Mouse (Mus musculus): ENCODE measurements around the gene Lrrc38.
A peak's percentile ranks its signal among the peaks of the same experiment; 100 is the strongest.

The Lrrc38 gene

DNA sequence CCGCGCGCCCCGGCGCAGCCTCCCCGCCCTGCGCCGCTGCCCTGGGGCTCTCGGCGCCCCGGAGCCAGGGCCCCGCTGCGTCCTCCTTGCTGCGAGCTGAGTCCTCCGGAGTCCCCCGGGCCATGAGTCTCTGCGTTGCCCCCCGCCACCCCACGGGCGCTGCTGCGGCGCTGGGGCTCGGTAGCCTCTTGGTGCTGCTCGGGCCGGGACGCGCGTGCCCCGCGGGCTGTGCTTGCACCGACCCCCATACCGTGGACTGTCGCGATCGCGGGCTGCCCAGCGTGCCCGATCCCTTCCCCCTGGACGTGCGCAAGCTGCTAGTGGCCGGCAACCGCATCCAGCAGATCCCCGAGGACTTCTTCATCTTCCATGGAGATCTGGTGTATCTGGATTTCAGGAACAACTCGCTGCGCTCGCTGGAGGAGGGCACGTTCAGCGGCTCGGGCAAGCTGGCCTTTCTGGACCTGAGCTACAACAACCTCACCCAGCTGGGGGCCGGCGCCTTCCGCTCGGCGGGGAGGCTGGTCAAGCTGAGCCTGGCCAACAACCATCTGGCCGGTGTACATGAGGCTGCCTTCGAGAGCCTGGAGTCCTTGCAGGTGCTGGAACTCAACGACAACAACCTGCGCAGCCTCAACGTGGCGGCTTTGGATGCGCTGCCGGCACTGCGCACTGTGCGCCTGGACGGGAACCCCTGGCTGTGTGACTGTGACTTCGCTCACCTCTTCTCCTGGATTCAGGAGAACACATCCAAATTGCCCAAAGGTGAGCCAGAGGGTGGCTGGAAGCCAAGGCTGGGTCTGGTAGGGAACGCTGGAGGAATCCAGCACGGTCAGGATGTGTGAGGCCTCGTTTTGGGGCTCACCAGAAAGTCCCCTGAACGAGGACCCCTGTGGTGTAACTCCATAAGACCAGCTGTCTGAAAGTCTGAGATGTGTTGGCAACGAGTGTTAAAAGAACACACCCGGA is 774 bp downstream of the Lrrc38 start:
- DNase-seq (ENCODE audit: low read depth, low spot score): no peak

DNA sequence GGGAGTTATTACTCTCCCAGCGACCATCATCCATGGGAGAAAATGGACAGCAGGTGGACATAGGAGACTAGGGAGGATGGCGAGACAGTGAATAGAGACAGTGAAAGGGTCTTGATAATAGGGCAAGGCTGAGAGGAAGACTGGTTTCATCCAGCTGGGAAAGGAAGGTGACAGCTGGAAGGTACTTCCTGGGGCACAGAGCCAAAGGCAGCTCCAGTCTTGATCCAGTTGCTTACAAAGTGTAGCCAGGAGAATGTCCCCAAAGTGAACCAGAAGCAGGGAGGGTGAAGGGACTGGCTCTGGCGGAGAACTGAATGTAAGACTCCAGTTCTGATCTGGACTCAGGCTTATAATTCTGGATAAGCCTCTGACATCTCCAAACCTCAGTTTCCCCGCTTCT is 2.7 kb downstream of the Lrrc38 start:
- no peak for DNase-seq (ENCODE audit: low read depth, low spot score)

DNA sequence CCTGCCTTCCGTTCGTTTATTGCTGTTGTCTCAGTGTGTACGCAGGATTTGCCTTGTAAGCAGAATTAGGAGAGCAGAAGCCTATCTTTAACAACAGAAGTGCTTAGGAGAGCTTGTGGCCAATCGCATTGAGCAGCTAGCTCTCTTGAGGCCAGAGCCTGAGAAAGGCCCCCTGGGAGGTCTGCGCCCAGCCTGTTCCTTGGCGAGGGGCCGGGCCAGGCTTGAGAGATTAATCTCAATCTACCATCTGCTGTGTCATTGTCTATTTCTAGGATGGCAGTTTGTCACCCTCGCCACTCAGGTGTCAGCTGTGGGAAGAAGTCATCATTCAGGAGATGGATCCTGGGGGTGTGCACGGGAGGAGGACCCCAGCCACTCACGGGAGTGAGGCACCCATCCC is 12.0 kb downstream of the Lrrc38 start:
- DNase-seq (ENCODE audit: low read depth, low spot score): no peak

DNA sequence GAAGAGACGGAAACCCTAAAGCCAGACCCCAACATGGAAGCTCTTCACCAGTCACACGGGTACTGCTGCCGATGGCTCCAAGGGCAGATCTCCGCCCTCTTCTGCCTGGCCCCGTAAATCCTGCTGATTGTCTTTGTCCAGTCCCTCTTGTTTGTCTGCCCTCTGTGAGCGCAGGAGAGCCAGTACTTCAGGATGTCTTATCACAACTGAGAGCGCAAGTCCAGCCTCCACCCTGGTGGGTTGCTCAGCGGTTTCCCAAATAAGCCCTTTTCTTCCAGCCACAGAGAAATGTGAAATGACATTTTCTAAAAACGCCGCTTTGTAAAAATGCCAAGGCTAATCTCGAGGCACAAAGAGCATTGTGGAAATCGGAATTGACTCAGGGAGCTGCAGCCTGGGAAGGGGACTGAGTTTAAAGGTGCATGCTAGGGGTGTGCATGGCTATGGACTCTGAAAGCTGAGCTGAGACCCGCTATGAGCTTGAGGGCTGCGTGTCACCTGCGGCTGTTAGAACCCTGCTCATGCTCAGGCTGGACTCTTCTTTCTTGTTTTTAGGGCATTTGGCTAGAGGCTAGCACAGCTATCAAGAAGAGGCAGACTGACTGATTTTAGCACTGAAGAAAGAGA is 17.0 kb downstream of the Lrrc38 start:
- no peak for DNase-seq (ENCODE audit: low read depth, low spot score)

DNA sequence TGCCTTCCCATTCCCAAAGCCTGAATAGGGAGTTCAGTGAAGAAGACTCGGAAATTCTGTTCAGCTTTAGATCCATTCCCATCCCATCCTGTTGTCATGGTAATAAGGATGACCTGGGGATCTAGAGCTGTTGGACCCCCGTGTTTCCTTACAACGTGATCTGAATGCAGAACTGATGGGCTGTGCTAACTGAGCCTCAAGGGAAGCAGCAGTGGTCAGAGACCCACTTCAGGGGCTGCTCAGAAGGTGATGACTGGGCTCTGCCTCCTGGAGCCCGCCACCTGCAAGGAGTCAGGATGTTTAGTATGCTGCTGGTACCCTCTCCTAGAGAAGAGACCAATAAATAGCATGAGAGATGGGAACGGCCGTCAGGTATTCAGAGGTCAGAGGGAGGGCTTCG is 29.9 kb downstream of the Lrrc38 start:
- no peak for DNase-seq (ENCODE audit: low read depth, low spot score)

DNA sequence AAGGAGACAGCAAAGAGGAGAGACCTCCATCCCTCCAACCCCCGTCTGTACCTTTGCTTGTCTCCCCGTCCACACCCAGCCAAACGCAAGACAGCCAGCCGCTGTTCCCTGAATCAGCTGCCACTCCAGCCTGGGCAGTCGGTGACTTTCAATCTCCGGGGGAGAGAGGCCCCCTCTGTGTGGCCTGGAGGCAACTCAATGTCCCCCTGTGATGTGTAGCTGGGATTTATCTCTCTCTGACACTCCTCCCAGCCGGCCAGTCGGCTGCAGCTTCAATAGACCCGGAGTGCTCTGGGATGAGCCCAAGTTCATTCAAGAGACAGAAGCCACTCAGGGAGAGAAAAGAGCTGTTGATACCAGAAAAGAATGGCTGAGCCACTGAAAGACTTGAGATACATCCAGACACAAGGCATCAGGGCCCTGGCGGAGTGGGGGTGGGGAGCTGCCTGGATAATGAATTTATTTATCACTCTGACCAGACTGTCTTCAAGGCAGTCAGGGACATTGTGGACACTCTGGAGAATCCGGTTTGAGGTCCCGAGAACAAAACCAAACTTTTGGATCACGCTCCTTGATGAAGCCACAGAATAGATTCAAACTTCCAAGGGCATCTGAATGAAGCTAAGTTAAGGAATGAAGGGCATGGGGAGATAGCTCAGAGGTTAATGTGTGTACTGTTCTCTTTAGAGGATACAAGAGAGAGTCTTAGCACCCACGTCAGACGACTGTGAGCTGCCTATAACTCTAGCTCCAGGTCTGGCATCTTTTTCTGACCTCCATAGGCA is 30.6 kb downstream of the Lrrc38 start:
- no peak for DNase-seq (ENCODE audit: low read depth, low spot score)

DNA sequence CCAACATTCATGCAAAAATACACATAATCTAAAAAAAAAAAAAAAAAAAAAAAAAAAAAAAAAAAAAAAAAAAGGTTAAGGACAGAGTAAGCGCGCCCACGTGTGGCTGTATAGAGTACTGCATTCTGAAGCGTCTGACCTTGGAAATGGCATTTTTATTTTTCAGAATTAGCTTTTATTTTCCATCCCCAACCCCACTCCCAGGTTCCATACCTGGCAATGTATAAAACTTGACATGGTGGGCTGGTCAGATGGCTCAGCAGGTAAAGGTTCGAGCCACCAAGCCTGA is 31.1 kb downstream of the Lrrc38 start:
- no peak for DNase-seq (ENCODE audit: low read depth, low spot score)

DNA sequence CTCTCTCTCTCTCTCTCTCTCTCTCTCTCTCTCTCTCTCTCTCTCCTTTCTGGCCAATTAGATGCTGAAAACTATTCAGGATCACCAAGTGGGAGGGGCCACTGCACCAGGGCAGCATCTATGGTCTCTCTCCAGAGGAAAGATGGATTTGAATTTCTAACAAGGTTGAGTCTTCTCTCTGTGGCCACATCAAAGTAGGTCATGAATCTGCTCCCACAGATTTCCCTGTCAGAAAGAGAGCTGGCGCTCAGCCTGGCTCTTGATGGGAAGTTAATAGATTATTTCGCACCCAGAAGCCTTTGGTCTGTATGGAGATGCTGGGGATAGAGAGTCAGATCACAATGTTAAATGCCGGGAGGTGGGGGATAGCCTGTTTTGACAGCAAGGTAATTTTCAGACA is 32.6 kb downstream of the Lrrc38 start:
- DNase-seq (ENCODE audit: low read depth, low spot score): no peak

DNA sequence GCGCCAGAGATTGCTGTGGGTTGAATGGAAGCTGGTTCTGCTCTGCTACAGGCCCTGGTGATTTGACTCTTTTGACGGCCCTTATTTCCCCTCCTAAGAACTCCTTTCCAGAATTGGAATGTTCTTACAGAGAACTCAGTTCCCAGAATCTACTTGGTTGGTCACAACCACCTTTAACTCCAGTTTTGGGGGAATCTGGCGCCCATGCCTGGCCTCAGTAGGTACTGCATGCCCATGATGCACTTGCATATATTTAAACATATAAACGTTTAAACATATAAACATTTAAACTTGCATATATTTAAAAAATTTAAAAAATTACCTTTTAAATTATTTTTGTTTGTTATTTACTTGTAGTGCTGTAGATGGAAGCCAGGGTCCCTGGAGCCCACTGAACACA is 34.1 kb downstream of the Lrrc38 start:
- DNase-seq (ENCODE audit: low read depth, low spot score): no peak

DNA sequence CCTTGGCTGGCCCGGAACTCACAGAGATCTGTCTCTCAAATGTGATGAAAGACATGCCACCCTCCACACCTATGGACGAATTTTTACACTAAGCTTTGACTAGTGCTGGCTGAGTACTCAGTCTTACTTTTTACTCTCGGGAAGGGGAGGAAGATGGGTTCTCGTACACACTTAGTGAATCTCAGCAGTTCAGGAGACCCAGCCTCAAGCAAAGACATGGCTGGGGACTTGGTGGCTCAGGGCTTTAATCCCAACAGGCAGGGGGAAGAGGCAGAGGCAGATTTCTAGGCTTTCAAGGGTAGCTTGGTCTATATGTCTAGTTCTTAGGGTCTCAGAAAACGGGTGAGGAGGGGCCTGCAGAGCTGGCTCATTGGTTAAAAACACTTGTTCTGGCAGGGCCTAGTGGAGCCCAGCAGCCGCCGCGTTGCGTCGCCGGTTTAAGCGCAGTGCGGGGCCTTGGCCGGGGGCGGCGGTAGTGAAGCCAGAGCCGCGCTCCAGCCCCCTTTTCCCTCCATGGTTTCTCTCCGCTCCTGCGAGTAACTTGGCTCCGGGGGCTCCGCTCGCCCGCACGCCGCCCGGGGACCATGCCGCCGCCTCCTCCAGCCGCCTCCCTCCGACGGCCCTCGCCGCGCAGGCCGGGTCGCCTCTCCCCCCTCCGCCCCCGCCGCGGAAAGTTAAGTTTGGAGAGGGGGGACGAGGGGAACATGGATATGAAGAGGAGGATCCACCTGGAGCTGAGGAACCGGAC is 39.6 kb downstream of the Lrrc38 start:
- peak; percentile 42 for DNase-seq (ENCODE audit: low read depth, low spot score)

DNA sequence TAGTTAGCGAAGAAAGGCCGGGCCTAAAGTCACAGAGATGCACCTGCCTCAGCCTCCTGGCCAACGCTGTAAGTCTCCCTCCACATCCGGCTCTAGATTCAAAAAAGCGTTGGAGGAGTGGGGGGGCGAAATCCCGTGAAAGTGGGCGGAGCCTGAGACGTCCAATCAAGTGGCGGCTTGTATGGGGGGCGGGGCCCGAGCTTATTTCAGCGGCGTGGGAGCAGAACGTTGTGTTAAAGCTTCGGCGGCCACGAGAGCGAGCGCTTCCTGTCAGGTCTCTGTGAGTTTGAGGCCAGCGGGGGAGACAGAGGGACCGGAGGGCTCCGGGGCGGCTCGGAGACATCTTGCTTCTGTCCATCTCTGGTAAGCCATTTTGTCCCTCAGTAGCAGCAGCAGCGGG is 44.6 kb downstream of the Lrrc38 start, which contains the start of gene Pramel1:
Gene Pramel1, plus strand, starts transcription at position 248 of the 400 bp plus-strand sequence.
- DNase-seq (ENCODE audit: low read depth, low spot score): peak; percentile 28

DNA sequence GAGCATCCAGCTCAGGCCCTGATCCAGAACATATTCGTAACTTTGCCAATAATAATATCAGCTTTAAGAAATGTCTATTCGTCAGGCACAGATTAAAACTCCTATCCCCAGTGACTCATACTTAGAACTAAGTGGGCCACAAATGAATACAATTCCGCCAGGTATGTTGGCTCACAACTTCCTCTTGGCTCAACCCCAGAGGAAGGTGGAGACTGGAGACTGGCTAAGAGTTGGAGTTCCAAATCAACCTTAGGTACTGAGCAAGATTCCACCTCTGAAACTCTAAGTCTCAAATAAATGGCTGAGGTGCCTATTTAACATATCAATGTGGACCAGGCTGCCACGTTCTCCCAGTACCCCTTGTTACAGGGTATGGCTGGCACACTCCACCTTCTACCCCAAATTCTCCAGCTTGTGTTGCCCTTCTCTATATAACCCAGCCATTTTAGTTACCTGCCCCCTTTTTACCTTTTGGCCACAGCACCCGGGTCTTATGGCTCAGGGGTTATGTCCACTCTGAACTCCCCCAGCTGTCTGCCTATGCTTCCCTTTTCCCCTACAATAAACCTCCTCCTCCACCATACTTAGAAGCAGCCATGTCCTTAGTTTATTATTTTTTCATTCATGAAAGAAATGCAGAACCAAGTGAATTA is 62.1 kb downstream of the Lrrc38 start:
- DNase-seq (ENCODE audit: low read depth, low spot score): no peak

DNA sequence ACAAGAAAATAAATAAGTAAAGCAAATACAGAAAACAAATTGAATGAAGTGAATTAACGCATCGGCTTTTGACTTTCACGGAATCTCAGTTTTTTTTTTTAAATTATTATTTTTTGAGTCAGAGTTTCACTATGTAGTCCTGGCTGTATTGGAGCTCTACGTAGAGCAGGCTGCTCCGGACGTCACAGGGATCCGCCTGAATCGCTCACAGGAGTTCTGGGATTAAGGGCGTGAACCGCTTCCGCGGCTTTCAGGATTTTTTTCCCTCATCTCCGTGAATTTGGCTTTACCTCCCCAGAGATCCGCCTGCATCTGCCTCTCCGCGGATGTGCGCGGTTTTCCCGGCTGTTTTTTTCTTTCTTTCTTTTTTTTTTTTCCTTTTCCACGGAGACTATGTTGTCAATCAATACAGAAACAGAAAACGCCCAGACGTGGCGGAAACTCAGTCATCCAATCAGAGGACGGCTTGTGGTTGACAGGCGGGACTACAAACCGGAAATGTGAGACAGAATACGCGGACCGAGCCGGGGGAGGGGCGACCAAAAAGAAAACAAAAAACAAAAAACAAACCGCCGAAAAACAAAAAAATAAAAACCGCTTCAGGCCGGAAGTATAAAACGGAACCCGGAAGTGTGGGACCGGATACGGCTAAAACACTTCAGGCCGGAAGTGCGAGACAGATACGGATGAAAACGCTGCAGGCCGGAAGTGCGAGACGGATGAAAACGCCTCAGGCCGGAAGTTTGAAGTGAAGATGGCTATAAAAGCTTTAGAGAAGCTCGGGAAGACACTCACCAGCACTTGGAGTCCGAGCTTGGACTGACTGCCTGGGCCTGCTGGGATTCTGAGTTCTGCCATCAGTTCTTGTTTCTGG is 62.9 kb downstream of the Lrrc38 start, which contains the start of gene Pramef8:
Gene Pramef8, plus strand, starts transcription at position 208 of the 874 bp plus-strand sequence.
- DNase-seq (ENCODE audit: low read depth, low spot score): peak; percentile 81

DNA sequence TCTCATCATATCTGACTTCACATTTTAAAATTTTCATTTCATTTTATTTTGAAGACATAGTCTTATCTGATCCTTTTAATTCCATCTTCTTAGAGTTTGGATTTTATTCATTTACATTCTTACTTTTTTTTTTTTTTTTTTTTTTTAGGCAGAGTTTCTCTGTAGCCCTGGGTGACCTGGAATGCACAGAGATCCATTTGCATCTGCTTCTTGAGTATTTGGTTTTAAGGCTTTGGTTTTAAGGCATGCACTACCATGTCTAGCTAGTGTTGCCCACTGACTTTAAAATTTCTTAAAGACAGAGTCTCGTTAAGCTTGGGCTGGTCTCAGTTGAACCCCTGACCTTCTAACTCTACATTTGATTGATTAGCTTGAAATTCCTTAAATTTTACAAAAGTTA is 64.1 kb downstream of the Lrrc38 start:
- no peak for DNase-seq (ENCODE audit: low read depth, low spot score)

DNA sequence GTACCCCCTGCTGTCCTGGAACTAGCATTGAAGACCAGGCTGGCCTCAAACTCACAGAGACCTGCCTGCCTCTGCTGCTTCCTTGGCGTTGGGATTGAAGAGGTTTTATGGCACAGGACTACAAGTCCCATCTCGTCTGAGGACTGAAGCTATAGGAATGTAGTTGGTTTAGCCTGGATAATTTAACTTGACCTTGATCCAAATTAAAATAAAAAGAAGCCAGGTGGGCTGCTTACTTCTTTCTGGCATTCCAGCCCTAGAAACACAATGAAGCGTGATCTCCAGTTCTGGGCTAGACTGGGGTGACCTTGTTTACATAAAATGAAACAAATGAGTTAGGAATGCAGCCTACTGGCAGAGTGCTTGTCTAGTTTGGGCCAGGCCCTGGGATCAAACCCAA is 64.6 kb downstream of the Lrrc38 start:
- DNase-seq (ENCODE audit: low read depth, low spot score): no peak
